Mouse (Mus musculus) left cerebral cortex, postnatal 36 days (tissue): Measurements from ENCODE around the gene Spred1. TPM values are rescaled to one million over a fixed set of nuclear protein-coding genes. Genes with fewer than 3 reads are reported as not detected.
A peak's percentile ranks its signal among the peaks of the same experiment; 100 is the strongest.

Source experiments
- DNase-seq, 2 experiments: peaks; one replicate each; pipeline ENCODE4 v3.0.0; 2021 to 2022; ENCODE audit warnings: low spot score in 2 of 2, mixed read lengths in 1 of 2
- intact Hi-C: fragments of 180-260 bp; cut with DNase I; formaldehyde crosslinking; loops from one replicate; pipeline ENCODE4 v1.15.1; 2025
- microRNA-seq: library from miRNA; unstranded; fragments of <30 nt; microRNA quantifications from one replicate; pipeline ENCODE4 v1.2.0, GENCODE M21; 2022
- total RNA-seq, 2 experiments: library from RNA; stranded (reverse); gene quantifications; 2 replicates each; pipeline ENCODE4 v1.2.3; 2021

The Spred1 gene
- total RNA-seq, 2 experiments from 2014 or later: 121 to 162 TPM

- intact Hi-C loops: loop anchor here (1.0 to 2.0 kb wide), 4 partner anchors 50 to 334 kb away; partner anchors contain the start of gene Spred1
- peak; percentile 85 to 89 for DNase-seq
Measured at GRCm38 (mm10) chr2:117231257-117231656, 110.1 kb downstream of the Spred1 start.

Small RNAs within 50 kb of the gene (microRNA-seq; reads per million reads assigned to microRNA genes)
- 9,046 reads per million, percentile 94 among the genes with 10 or more reads in this experiment for gene Mir674

Other genes starting within 250 kb of the Spred1 start
- 1 to 10 TPM; 3.5 to 5.7 TPM for gene Tmco5, start 242.7 kb upstream of the Spred1 start, total RNA-seq
- 10 to 100 TPM; 45.2 to 52.4 TPM for gene Fam98b, start 128.4 kb downstream of the Spred1 start, total RNA-seq
- 100 to 1,000 TPM; 330 to 351 TPM for gene Rasgrp1, start 221.6 kb downstream of the Spred1 start, total RNA-seq